ENCODE assay signal across 15 mouse cellular contexts in the genomic region with DNA sequence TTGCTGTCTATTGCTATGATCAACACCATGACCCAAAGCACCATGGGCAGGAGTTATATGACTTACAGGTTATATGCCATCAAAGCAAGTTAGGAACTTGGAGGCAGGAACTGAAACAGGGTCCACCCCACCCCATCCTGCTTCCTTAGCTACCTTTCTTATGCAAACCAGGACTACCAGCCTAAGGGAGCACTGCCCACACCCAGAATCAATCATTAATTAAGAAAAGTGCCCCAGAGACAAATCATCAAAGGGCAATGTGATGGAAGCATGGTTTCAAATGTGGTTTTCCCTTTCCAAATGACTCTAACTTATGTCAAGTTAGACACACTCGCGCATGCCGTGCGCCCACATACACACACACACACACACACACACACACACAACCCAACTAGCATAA. TPM values are rescaled to one million over a fixed set of nuclear protein-coding genes. Genes with fewer than 3 reads are reported as not detected.
A peak's percentile ranks its signal among the peaks of the same experiment; 100 is the strongest.
DNase-seq lines count a peak whose midpoint lies in the region; ATAC-seq lines count a peak whose summit lies in the region.
"Had no signal": no experiment of that assay in that cellular context is flagged by ENCODE, and none has a peak within 500 bp of the region (broad histone marks: within the 10 kb centered on the region; RNA-seq: fewer than 3 reads in every experiment).

No protein-coding gene starts in this region.

- ATAC-seq in activated CD4-positive, CD25-positive, alpha-beta regulatory T cell, adult 4 months: peak; percentile 58
- ATAC-seq: forebrain, embryonic 15.5 days; intestine, postnatal 0 days; liver, postnatal 0 days; midbrain, embryonic 16.5 days had no signal

- DNase-seq in heart, adult 11 months: peak; percentile 56
- no peak for DNase-seq in heart, adult 18-20 months
- peak; percentile 67 for DNase-seq in CD4-positive helper T cell, adult 2 months (ENCODE audit: low read depth, low spot score)
- DNase-seq in kidney, postnatal 14 days: peak; percentile 40
- DNase-seq in spleen, postnatal 36 days (ENCODE audit: low spot score in 2 of 2): no peak
- DNase-seq in lung, postnatal 14 days: no peak
- DNase-seq: cerebellum, postnatal 10 days; liver, postnatal 0 days; lung, postnatal 10 days; right cerebral cortex, postnatal 4 days; thymus, postnatal 14 days had no signal

RNA-seq across cellular contexts. Expression of gene Nek7, which starts 16.0 kb away (rescaled TPM):
- total RNA-seq in heart, adult 18-20 months (2021): 10 to 100 TPM; 76.8 to 80.9 TPM
- polyA plus RNA-seq in activated CD4-positive, CD25-positive, alpha-beta regulatory T cell, adult 4 months (2017; shearing (Covaris generic)): 10 to 100 TPM; 61.4 to 80.0 TPM

Comparison
In these comparisons a context has a peak if more than half of its experiments do, and no peak if none do; other contexts are left out.
1. DNase-seq: peak in heart, adult 11 months (single experiment), CD4-positive helper T cell, adult 2 months (single experiment) and kidney, postnatal 14 days (single experiment); none in heart, adult 18-20 months (0 of 2), spleen, postnatal 36 days (0 of 2) and lung, postnatal 14 days (single experiment).